Mouse (Mus musculus) lung, adult 2 months (tissue): ENCODE data around the gene Ngfr. TPM values are rescaled to one million over a fixed set of nuclear protein-coding genes. Genes with fewer than 3 reads are reported as not detected.

Source experiments
- DNase-seq: peaks from one replicate; pipeline ENCODE4 v3.0.0; 2022
- H3K4me1 ChIP-seq: fragments of 200-500 bp; 2 replicates; pipeline ENCODE4 v1.6.1; 2011; ENCODE audit warnings: low read length; ENCODE audit not compliant: control insufficient read depth, insufficient read depth
- H3K4me3 ChIP-seq: fragments of 200-500 bp; replicated peaks from 2 replicates; pipeline ENCODE3; 2011; ENCODE audit warnings: low read depth, mild to moderate bottlenecking, control low read depth, low read length; ENCODE audit errors: extremely low read depth
- CTCF ChIP-seq: fragments of 200-500 bp; IDR thresholded peaks from 2 replicates; pipeline ENCODE4 v1.5.1; 2011; ENCODE audit warnings: mild to moderate bottlenecking, low read length, control low read depth; ENCODE audit not compliant: insufficient read depth
- POLR2A ChIP-seq: fragments of 200-500 bp; IDR thresholded peaks from 2 replicates; pipeline ENCODE4 v1.6.1; 2011; ENCODE audit warnings: low read depth, mild to moderate bottlenecking, control low read depth, low read length, borderline replicate concordance; ENCODE audit errors: extremely low read depth
- WGBS: fragments of 180-500 bp; shearing (Covaris S2); methylation state at CpG from one replicate; pipeline ENCODE4 v1.1.7; 2018; 5-methylcytosine and 5-hydroxymethylcytosine counted together
- polyA plus RNA-seq: library from polyadenylated mRNA; depleted of rRNA; stranded (reverse); fragments of >200 nt; gene quantifications from 2 replicates; pipeline ENCODE4 v1.2.3, GENCODE M21; 2012

Ngfr gene
- polyA plus RNA-seq, 1 experiment: 1.9 TPM

DNA sequence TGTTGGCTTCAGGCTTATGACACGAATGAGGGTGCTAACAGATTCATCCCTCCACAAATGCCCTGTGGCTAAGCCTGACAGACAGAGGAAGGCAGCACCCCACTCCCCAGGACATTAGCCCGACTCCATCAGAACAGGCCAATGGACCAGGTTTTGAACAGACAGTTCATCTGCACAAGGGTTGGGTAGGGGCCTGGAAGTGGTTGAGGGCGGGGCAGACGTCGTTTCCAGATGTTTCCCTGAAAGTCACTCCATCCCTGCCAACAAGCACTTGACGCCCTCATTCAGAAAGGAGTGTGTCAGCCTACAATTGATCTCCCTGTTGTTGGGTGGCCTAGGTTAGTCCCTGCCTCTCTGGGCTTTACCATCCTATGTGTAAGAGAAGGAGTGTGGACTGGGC, 17.6 kb downstream of the Ngfr start:
- Histone ChIP-seq H3K4me1 (0 out of 2 replicates have a peak, but pooled peaks cover 2% of the 10 kb centered on the region), H3K4me3 (no peak overlapping the region)
- 73% methylated on average over 6 of the region's 6 CpGs for WGBS
- DNase-seq: no peak
- TF ChIP-seq CTCF (no peak), POLR2A (no peak)

DNA sequence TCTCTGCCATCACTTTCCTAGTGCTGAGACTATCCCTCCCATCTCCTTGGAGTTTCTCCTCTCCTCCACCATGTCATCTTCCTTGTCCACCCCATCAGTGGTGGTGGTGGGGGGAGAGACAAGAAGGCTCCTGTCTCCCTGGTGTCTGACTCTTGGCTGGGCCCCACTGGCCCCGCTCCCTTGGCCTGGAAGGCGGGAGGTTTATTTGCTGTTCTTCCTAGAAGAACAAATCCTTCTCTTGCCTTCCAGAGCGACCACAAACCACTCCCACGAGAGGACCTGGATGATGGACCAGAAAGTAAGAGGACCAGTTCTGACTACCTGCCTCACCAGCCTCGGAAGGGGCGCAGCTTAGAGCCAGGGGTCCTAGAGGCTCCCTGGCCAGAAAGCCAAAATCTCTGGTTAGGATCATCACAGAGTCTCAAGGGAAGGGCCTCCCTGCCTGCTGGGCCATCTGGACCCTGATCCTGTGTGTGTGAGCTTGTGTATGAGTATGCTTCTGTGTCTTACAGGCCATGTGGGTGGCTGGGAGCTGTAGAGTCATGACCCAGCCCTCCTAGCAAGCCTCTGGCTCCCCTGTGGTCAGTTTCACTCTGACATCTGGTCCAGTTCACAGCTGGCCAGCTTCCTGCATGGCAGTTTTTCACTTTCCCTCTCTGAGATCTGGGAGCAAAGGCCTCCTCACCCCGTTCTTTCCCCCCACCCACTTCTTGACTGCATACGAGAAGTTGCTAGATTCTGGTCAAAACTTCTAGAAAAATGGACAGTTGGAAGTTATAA, 19.4 kb downstream of the Ngfr start:
- TF ChIP-seq CTCF (no peak), POLR2A (no peak)
- 62% methylated on average over 8 of the region's 8 CpGs for WGBS
- no peak overlapping the region for H3K4me3 ChIP-seq
- H3K4me1 ChIP-seq: 0 out of 2 replicates have a peak, but pooled peaks cover 2% of the 10 kb centered on the region
- no peak for DNase-seq

DNA sequence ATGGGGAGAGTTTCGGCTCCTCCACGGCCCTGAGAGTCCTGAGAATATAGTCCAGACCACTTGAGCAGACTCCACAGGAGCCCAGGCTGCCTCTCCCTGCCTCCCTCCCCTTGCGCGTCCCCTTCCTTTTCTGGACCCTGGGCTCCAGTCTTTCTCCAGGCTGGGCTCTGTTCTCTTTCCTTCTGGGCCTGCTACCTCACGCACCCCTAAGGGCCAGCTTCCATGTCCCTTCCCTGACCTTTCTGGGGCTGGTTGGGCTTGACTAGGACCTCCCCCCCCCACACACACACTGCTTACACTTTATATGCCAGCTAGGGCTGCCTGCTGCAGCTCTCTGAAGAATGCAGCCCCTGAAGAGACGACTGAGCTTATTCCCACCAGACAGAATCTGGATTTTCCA, 20.2 kb downstream of the Ngfr start:
- WGBS: 75% methylated on average over 6 of the region's 6 CpGs
- 0 out of 2 replicates have a peak, but pooled peaks cover 2% of the 10 kb centered on the region for H3K4me1 ChIP-seq
- DNase-seq: no peak
- TF ChIP-seq POLR2A: no peak
- no peak for TF ChIP-seq CTCF
- H3K4me3 ChIP-seq: no peak overlapping the region

DNA sequence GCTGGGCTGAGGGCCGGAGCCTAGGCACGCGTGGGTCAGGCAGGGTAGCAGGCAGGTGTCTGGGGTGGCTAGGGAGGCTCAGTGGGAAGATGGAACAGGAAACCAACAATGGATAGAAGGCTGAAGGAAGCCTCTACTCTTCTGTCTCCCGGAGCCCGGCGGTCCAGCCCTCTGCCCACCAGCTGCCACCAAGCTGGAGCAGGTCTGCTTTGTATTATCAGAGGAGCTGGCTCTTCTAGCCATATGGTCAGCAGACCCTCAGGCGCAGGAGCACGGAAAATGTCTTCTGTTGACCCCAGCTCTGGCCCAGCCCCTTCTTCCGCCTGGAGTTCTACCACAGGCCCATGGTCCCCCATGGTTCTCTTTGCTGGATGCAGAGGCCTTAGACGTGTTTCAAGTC, 22.2 kb downstream of the Ngfr start:
- Histone ChIP-seq H3K4me3 (no peak overlapping the region), H3K4me1 (no peaks in the 10 kb centered on the region)
- TF ChIP-seq CTCF (no peak), POLR2A (no peak)
- 92% methylated on average over 10 of the region's 10 CpGs for WGBS
- no peak for DNase-seq

DNA sequence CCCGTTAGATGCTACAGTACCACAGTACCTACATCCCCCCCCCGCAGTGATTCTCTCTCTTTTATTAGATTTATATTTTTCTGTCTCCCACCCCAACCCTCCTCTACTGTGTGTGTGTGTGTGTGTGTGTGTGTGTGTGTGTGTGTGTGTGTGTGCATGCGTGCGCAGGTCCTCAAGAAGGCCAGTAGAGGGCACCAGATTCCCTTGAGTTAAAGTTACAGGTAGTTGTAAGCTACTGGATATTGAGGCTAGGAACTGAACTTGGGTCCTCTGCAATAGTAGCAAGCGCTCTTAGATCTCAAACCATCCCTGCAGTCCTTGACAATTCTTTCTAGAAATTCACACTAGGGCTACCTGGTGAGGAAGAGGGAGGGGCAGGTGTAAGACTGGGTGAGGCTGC, 23.7 kb downstream of the Ngfr start:
- TF ChIP-seq CTCF: no peak
- DNase-seq: no peak
- 96% methylated on average over 5 of the region's 5 CpGs for WGBS

DNA sequence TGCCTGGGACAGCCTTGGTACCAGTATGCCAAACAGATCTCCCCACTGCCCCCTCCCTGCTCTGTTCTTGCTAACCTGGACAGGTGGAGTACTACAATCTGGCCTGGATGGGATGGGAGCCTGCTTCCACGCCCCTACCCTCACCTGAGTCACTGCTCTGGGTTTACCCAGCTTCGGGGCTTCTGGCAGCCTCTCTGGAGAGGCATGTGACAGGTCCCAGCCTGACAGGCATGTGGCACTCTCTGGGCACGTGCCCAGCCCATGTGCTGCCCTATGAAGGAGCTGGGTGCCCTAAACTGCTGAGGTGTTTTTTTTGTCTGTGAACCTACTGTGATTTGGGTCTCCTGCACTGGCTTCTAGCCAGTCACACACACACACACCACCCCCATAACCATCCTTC, 26.8 kb downstream of the Ngfr start:
- Histone ChIP-seq H3K4me3 (no peak overlapping the region), H3K4me1 (no peaks in the 10 kb centered on the region)
- no peak for DNase-seq
- TF ChIP-seq POLR2A (no peak), CTCF (no peak)
- 54% methylated on average over 3 of the region's 3 CpGs for WGBS

More for the DNA sequence above, 23.7 kb downstream of the Ngfr start:
- Histone ChIP-seq H3K4me3 (no peak overlapping the region), H3K4me1 (no peaks in the 10 kb centered on the region)

DNA sequence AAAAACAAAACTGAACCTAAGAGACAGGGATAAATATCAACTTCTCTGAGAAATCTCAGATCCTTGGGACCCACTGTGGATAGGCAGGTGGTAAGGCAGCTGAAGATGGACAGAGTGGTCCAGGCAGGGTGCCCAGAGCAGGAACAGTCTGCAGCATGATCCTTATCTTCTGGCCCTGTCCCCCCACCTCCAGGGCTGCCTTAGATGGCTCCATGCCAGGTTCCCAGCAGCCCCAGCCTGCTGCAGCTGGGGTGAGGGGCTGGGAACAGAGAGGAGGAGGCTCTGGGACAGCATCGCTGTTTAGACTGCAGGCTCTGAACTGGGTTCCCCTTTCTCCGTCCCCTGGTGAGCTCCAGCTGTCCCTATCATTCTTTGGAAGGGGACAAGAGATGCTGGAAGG, 27.8 kb downstream of the Ngfr start:
- Histone ChIP-seq H3K4me1 (no peaks in the 10 kb centered on the region), H3K4me3 (no peak overlapping the region)
- no peak for TF ChIP-seq POLR2A
- no peak for TF ChIP-seq CTCF
- 66% methylated on average over 2 of the region's 2 CpGs for WGBS
- DNase-seq: no peak

- Histone ChIP-seq H3K4me3 (no peak overlapping the region), H3K4me1 (no peaks in the 10 kb centered on the region)
- no peak for TF ChIP-seq CTCF
- no peak for TF ChIP-seq POLR2A
- DNase-seq: no peak
- 45% methylated on average over 6 of the region's 6 CpGs for WGBS
These were observed 29.8 kb downstream of the Ngfr start for GRCm38 (mm10) chr11:95557719-95558118.

DNA sequence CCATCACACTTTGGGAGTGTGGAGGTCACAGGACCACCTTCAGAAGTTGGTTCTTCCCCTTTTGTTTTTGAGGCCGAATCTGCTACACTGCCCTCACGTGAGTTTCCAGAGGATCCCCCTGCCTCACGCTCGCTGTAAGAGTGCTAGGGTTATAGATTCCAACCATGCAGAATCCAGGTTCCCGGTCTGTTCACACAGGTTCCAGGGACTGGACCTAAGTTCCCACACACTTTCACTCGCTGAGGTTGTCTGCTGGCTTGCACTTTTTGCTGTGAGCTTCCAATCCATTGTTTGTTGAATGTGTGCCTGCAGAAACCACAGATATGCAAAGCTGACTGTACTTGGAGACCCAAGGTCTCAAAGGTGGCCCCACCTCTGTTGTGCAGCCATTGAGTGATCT, 30.5 kb downstream of the Ngfr start:
- TF ChIP-seq POLR2A (no peak), CTCF (no peak)
- Histone ChIP-seq H3K4me3 (no peak overlapping the region), H3K4me1 (no peaks in the 10 kb centered on the region)
- 73% methylated on average over 6 of the region's 6 CpGs for WGBS
- DNase-seq: no peak

GRCm38 (mm10) chr11:95555279-95555678, 32.3 kb downstream of the Ngfr start:
- DNase-seq: no peak
- Histone ChIP-seq H3K4me3 (no peak overlapping the region), H3K4me1 (no peaks in the 10 kb centered on the region)
- TF ChIP-seq CTCF (no peak), POLR2A (no peak)
- WGBS: 63% methylated on average over 8 of the region's 8 CpGs

GRCm38 (mm10) chr11:95550301-95551021, 37.1 kb downstream of the Ngfr start:
- TF ChIP-seq POLR2A: no peak
- no peak for TF ChIP-seq CTCF
- 84% methylated on average over 12 of the region's 12 CpGs for WGBS
- Histone ChIP-seq H3K4me1 (no peaks in the 10 kb centered on the region), H3K4me3 (no peak overlapping the region)
- no peak for DNase-seq
